Mouse (Mus musculus) embryonic fibroblast, embryonic 13.5 days (primary cell): ENCODE data around the gene Cox18.

Experiments
- CTCF ChIP-seq: IDR thresholded peaks from 2 replicates; pipeline ENCODE4 v1.5.1; 2011; ENCODE audit warnings: mild to moderate bottlenecking, control low read depth, low read length, moderate library complexity, borderline replicate concordance; ENCODE audit not compliant: insufficient read depth
- POLR2A ChIP-seq: IDR thresholded peaks from 2 replicates; pipeline ENCODE4 v1.6.1; 2011; ENCODE audit warnings: low read depth, mild to moderate bottlenecking, control low read depth, low read length, moderate library complexity

DNA sequence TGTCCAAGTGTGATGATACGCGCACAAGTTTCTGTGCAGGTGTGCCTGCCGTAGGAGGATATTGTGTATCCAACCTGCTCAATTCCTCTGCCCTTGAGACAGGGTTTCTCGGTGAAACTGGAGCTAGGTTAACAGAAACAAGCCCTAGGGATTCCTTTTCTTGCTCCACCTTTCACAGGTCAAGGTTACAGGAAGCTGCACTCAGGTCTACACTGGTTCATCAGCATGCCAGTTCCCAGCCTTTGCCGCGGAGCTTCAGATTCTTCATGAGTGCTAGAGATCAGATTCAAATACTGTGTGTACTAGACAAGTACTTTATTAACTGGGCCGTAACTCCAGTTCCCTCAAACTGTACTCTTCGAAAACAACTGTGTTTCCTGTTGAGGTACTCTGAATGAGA lies 11.4 kb upstream of the Cox18 start:
- TF ChIP-seq CTCF (no peak), POLR2A (no peak)
